Mouse (Mus musculus) right cerebral cortex, postnatal 10 days (tissue): ENCODE data around the gene Sp3.
"Not testable (repeated sequence)": the region's sequence is repeated elsewhere in the genome, so short reads cannot be mapped to it uniquely, and the experiment has no call there.

Source experiments
- DNase-seq, 2 experiments: peaks; one replicate each; pipeline ENCODE4 v3.0.0; 2021; ENCODE audit warnings: low spot score in 2 of 2

Gene Sp3

GRCm38 (mm10) chr2:72980337-72981074 lies at the start of gene Sp3:
Sp3 (minus strand) TSS chr2:72980446.
- peak; percentile 98 to 99 for DNase-seq

- DNase-seq = no peak
These were observed 49.6 kb upstream of the Sp3 start for GRCm38 (mm10) chr2:73029846-73030245.

GRCm38 (mm10) chr2:73028019-73028418 lies 47.8 kb upstream of the Sp3 start:
- DNase-seq = no peak

- no peak for DNase-seq
These were observed 46.9 kb upstream of the Sp3 start for GRCm38 (mm10) chr2:73027126-73027525.

GRCm38 (mm10) chr2:73023803-73024202 lies 43.6 kb upstream of the Sp3 start:
- no peak for DNase-seq

- DNase-seq = no peak
These were observed 40.8 kb upstream of the Sp3 start for GRCm38 (mm10) chr2:73021046-73021445.

GRCm38 (mm10) chr2:73019371-73020146 lies 39.3 kb upstream of the Sp3 start:
- peak; percentile 71 to 86 for DNase-seq

GRCm38 (mm10) chr2:73014063-73014462 lies 33.8 kb upstream of the Sp3 start:
- DNase-seq = not testable (repeated sequence)

- DNase-seq = peak in 1 of 2 experiments; percentile 27
These were observed 32.4 kb upstream of the Sp3 start for GRCm38 (mm10) chr2:73012636-73013035.

GRCm38 (mm10) chr2:73007472-73007871 lies 27.2 kb upstream of the Sp3 start:
- no peak for DNase-seq

- DNase-seq = no peak
These were observed 25.6 kb upstream of the Sp3 start for GRCm38 (mm10) chr2:73005611-73006515.

- peak; percentile 79 to 83 for DNase-seq
These were observed 23.8 kb upstream of the Sp3 start for GRCm38 (mm10) chr2:73003751-73004717.

- no peak for DNase-seq
These were observed 22.8 kb upstream of the Sp3 start for GRCm38 (mm10) chr2:73003049-73003448.

- DNase-seq = no peak
These were observed 22.2 kb upstream of the Sp3 start for GRCm38 (mm10) chr2:73002451-73002850.

GRCm38 (mm10) chr2:73001994-73002393 lies 21.7 kb upstream of the Sp3 start:
- DNase-seq = no peak

- no peak for DNase-seq
These were observed 19.9 kb upstream of the Sp3 start for GRCm38 (mm10) chr2:73000194-73000593.

- DNase-seq = no peak
These were observed 17.3 kb upstream of the Sp3 start for GRCm38 (mm10) chr2:72997586-72997985.

- DNase-seq = no peak
These were observed 16.6 kb upstream of the Sp3 start for GRCm38 (mm10) chr2:72996808-72997378.

- peak; percentile 89 to 90 for DNase-seq
These were observed 15.3 kb upstream of the Sp3 start for GRCm38 (mm10) chr2:72995346-72996097.

GRCm38 (mm10) chr2:72994165-72994564 lies 13.9 kb upstream of the Sp3 start:
- no peak for DNase-seq
